Mouse (Mus musculus) neural tube, embryonic 15.5 days (tissue): ENCODE results near the gene Tnik. TPM values are rescaled to one million over a fixed set of nuclear protein-coding genes. Genes with fewer than 3 reads are reported as not detected.

Experiments
- ATAC-seq: fragments of 200-750 bp; cut with Nextera tagmentation; 2 replicates; pipeline ENCODE4 v1.8.0; 2017; ENCODE audit warnings: mild to moderate bottlenecking, moderate TSS enrichment, moderate library complexity; ENCODE audit not compliant: low FRiP score
- H3K27ac ChIP-seq: fragments of 300-500 bp; sonication (generic); replicated peaks from 2 replicates; pipeline ENCODE4 v1.5.1; 2015; ENCODE audit warnings: mild to moderate bottlenecking, inconsistent platforms
- H3K27me3 ChIP-seq: fragments of 300-500 bp; sonication (generic); replicated peaks from 2 replicates; pipeline ENCODE4 v1.6.1; 2015; ENCODE audit warnings: inconsistent platforms
- H3K36me3 ChIP-seq: fragments of 300-500 bp; sonication (generic); 2 replicates; pipeline ENCODE4 v1.6.1; 2015; ENCODE audit warnings: inconsistent platforms
- H3K4me1 ChIP-seq: fragments of 300-500 bp; sonication (generic); 2 replicates; pipeline ENCODE4 v1.6.1; 2015; ENCODE audit warnings: inconsistent platforms
- H3K4me2 ChIP-seq: fragments of 300-500 bp; sonication (generic); 2 replicates; pipeline ENCODE4 v1.6.1; 2015; ENCODE audit warnings: inconsistent platforms, mild to moderate bottlenecking, moderate library complexity
- H3K4me3 ChIP-seq: fragments of 300-500 bp; sonication (generic); replicated peaks from 2 replicates; pipeline ENCODE4 v1.5.1; 2015; ENCODE audit warnings: mild to moderate bottlenecking, inconsistent platforms
- H3K9ac ChIP-seq: fragments of 300-500 bp; sonication (generic); replicated peaks from 2 replicates; pipeline ENCODE4 v1.6.1; 2015; ENCODE audit warnings: mild to moderate bottlenecking, inconsistent platforms
- H3K9me3 ChIP-seq: fragments of 300-500 bp; sonication (generic); replicated peaks from 2 replicates; pipeline ENCODE4 v1.6.1; 2016; ENCODE audit warnings: inconsistent platforms
- WGBS: fragments of 180-500 bp; shearing (Covaris S2); methylation state at CpG from one replicate; pipeline ENCODE4 v1.1.7; 2015; ENCODE audit warnings: mixed read lengths; 5-methylcytosine and 5-hydroxymethylcytosine counted together
- polyA plus RNA-seq: library from polyadenylated mRNA; unstranded; fragments of >200 nt; fragmentation: Nextera tagmentation; extraction: Ambion mirVana; gene quantifications from 2 replicates; pipeline ENCODE4 v1.2.1, GENCODE M21; 2015

Tnik gene
- polyA plus RNA-seq, 1 experiment from 2014 or later, result 67.3 TPM

GRCm38 (mm10) chr3:28529548-28529947, 266.5 kb downstream of the Tnik start:
- no peaks in the 10 kb centered on the region for H3K9me3 ChIP-seq
- no peak overlapping the region for H3K27ac ChIP-seq
- no peak for ATAC-seq
- H3K4me2 ChIP-seq, result no peak overlapping the region
- H3K9ac ChIP-seq, result no peak overlapping the region
- no peak overlapping the region for H3K4me3 ChIP-seq
- 76% methylated on average over 4 of the region's 4 CpGs for WGBS
- no peaks in the 10 kb centered on the region for H3K36me3 ChIP-seq
- H3K27me3 ChIP-seq, result no peaks in the 10 kb centered on the region
- peaks cover 9% of the 10 kb centered on the region; the same call in 1 of the 2 replicates for H3K4me1 ChIP-seq

- WGBS, result 77% methylated on average over 15 of the region's 15 CpGs
- Histone ChIP-seq H3K9ac (0 out of 2 replicates have a peak overlapping the region, but pooled peaks have one; percentile 8), H3K9me3 (no peaks in the 10 kb centered on the region), H3K27ac (no peak overlapping the region), H3K27me3 (no peaks in the 10 kb centered on the region), H3K4me2 (peak overlapping the region; percentile 15; the same call in 1 of the 2 replicates), H3K4me1 (peaks cover 9% of the 10 kb centered on the region; the same call in 1 of the 2 replicates), H3K36me3 (no peaks in the 10 kb centered on the region), H3K4me3 (no peak overlapping the region)
- ATAC-seq, result peak; percentile 50; the same call in 1 of the 2 replicates
Observed at GRCm38 (mm10) chr3:28531294-28531956, 268.4 kb downstream of the Tnik start.

GRCm38 (mm10) chr3:28532666-28533065, 269.7 kb downstream of the Tnik start:
- Histone ChIP-seq H3K4me1 (peaks cover 9% of the 10 kb centered on the region; the same call in 1 of the 2 replicates), H3K4me3 (no peak overlapping the region), H3K9me3 (no peaks in the 10 kb centered on the region), H3K4me2 (no peak overlapping the region), H3K9ac (no peak overlapping the region), H3K36me3 (no peaks in the 10 kb centered on the region), H3K27me3 (no peaks in the 10 kb centered on the region), H3K27ac (no peak overlapping the region)
- no peak for ATAC-seq
- 96% methylated on average over 7 of the region's 7 CpGs for WGBS

- 89% methylated on average over 5 of the region's 5 CpGs for WGBS
- ATAC-seq, result no peak
- no peaks in the 10 kb centered on the region for H3K27me3 ChIP-seq
- H3K9me3 ChIP-seq, result no peaks in the 10 kb centered on the region
- H3K36me3 ChIP-seq, result peaks cover 16% of the 10 kb centered on the region
- no peak overlapping the region for H3K4me3 ChIP-seq
- no peak overlapping the region for H3K27ac ChIP-seq
- H3K9ac ChIP-seq, result no peak overlapping the region
- H3K4me2 ChIP-seq, result no peak overlapping the region
- no peaks in the 10 kb centered on the region for H3K4me1 ChIP-seq
Observed at GRCm38 (mm10) chr3:28540121-28540520, 277.1 kb downstream of the Tnik start.

- Histone ChIP-seq H3K9ac (no peak overlapping the region), H3K36me3 (peaks cover 16% of the 10 kb centered on the region), H3K27me3 (no peaks in the 10 kb centered on the region), H3K9me3 (no peaks in the 10 kb centered on the region), H3K4me2 (no peak overlapping the region), H3K27ac (no peak overlapping the region), H3K4me3 (no peak overlapping the region), H3K4me1 (peaks cover 3% of the 10 kb centered on the region)
- WGBS, result 95% methylated on average over 3 of the region's 3 CpGs
- no peak for ATAC-seq
Observed at GRCm38 (mm10) chr3:28542941-28543340, 279.9 kb downstream of the Tnik start.

- ATAC-seq, result no peak
- H3K27ac ChIP-seq, result no peak overlapping the region
- peaks cover 16% of the 10 kb centered on the region for H3K36me3 ChIP-seq
- H3K9me3 ChIP-seq, result no peaks in the 10 kb centered on the region
- H3K27me3 ChIP-seq, result no peaks in the 10 kb centered on the region
- 71% methylated on average over 10 of the region's 10 CpGs for WGBS
- H3K4me3 ChIP-seq, result no peak overlapping the region
- H3K4me1 ChIP-seq, result peaks cover 9% of the 10 kb centered on the region
- no peak overlapping the region for H3K4me2 ChIP-seq
- no peak overlapping the region for H3K9ac ChIP-seq
Observed at GRCm38 (mm10) chr3:28543380-28543984, 280.5 kb downstream of the Tnik start.

- Histone ChIP-seq H3K9me3 (no peaks in the 10 kb centered on the region), H3K27me3 (no peaks in the 10 kb centered on the region), H3K36me3 (peaks cover 16% of the 10 kb centered on the region), H3K9ac (no peak overlapping the region), H3K27ac (no peak overlapping the region), H3K4me3 (no peak overlapping the region), H3K4me1 (peaks cover 17% of the 10 kb centered on the region), H3K4me2 (no peak overlapping the region)
- 49% methylated on average over 11 of the region's 11 CpGs for WGBS
- ATAC-seq, result no peak
Observed at GRCm38 (mm10) chr3:28544345-28544869, 281.4 kb downstream of the Tnik start.

- no peak overlapping the region; the same call in 1 of the 2 replicates for H3K27ac ChIP-seq
- no peak overlapping the region for H3K4me3 ChIP-seq
- H3K36me3 ChIP-seq, result no peaks in the 10 kb centered on the region
- H3K9me3 ChIP-seq, result no peaks in the 10 kb centered on the region
- WGBS, result 39% methylated on average over 10 of the region's 10 CpGs
- no peak overlapping the region for H3K4me2 ChIP-seq
- no peaks in the 10 kb centered on the region for H3K27me3 ChIP-seq
- H3K9ac ChIP-seq, result no peak overlapping the region
- peaks cover 30% of the 10 kb centered on the region for H3K4me1 ChIP-seq
- ATAC-seq, result 0 out of 2 replicates have a peak, but pooled peaks have one; percentile 13
Observed at GRCm38 (mm10) chr3:28547965-28548730, 285.1 kb downstream of the Tnik start.

GRCm38 (mm10) chr3:28549391-28549790, 286.4 kb downstream of the Tnik start:
- Histone ChIP-seq H3K9me3 (no peaks in the 10 kb centered on the region), H3K27me3 (no peaks in the 10 kb centered on the region), H3K36me3 (no peaks in the 10 kb centered on the region), H3K27ac (peak overlapping the region; percentile 48; the same call in 1 of the 2 replicates), H3K4me1 (peaks cover 30% of the 10 kb centered on the region), H3K4me2 (no peak overlapping the region), H3K9ac (no peak overlapping the region), H3K4me3 (no peak overlapping the region)
- peak; percentile 25; the same call in 1 of the 2 replicates for ATAC-seq
- 31% methylated on average over 6 of the region's 6 CpGs for WGBS

GRCm38 (mm10) chr3:28550497-28551093, 287.6 kb downstream of the Tnik start:
- no peaks in the 10 kb centered on the region for H3K27me3 ChIP-seq
- no peaks in the 10 kb centered on the region; the same call in 1 of the 2 replicates for H3K36me3 ChIP-seq
- H3K4me3 ChIP-seq, result no peak overlapping the region
- 30% methylated on average over 6 of the region's 6 CpGs for WGBS
- no peaks in the 10 kb centered on the region for H3K9me3 ChIP-seq
- no peak overlapping the region for H3K4me2 ChIP-seq
- H3K9ac ChIP-seq, result no peak overlapping the region
- ATAC-seq, result peak; percentile 30; the same call in 1 of the 2 replicates
- H3K27ac ChIP-seq, result no peak overlapping the region
- H3K4me1 ChIP-seq, result peaks cover 41% of the 10 kb centered on the region

- 62% methylated on average over 1 of the region's 1 CpGs for WGBS
- no peak overlapping the region for H3K9ac ChIP-seq
- no peaks in the 10 kb centered on the region for H3K9me3 ChIP-seq
Observed at GRCm38 (mm10) chr3:28551756-28552155, 288.7 kb downstream of the Tnik start.

More at GRCm38 (mm10) chr3:28551756-28552155, 288.7 kb downstream of the Tnik start:
- Histone ChIP-seq H3K27ac (no peak overlapping the region), H3K27me3 (no peaks in the 10 kb centered on the region), H3K4me2 (no peak overlapping the region), H3K36me3 (no peaks in the 10 kb centered on the region; the same call in 1 of the 2 replicates), H3K4me1 (peaks cover 43% of the 10 kb centered on the region), H3K4me3 (no peak overlapping the region)
- no peak for ATAC-seq
